Mouse (Mus musculus) layer of hippocampus, adult 8-10 months (tissue): ENCODE results near the gene Dpp4. TPM values are rescaled to one million over a fixed set of nuclear protein-coding genes. Genes with fewer than 3 reads are reported as not detected.

ENCODE experiments used
- DNase-seq, 2 experiments: peaks; one replicate each; pipeline ENCODE4 v3.0.0; 2022; ENCODE audit warnings: low spot score in 2 of 2
- total RNA-seq, 4 experiments: library from RNA; stranded (reverse); gene quantifications; 2 replicates each; pipeline ENCODE4 v1.2.4; 2022

The Dpp4 gene
- total RNA-seq, 4 experiments from 2014 or later, result 1.0 to 2.3 (median 1.9) TPM

DNA sequence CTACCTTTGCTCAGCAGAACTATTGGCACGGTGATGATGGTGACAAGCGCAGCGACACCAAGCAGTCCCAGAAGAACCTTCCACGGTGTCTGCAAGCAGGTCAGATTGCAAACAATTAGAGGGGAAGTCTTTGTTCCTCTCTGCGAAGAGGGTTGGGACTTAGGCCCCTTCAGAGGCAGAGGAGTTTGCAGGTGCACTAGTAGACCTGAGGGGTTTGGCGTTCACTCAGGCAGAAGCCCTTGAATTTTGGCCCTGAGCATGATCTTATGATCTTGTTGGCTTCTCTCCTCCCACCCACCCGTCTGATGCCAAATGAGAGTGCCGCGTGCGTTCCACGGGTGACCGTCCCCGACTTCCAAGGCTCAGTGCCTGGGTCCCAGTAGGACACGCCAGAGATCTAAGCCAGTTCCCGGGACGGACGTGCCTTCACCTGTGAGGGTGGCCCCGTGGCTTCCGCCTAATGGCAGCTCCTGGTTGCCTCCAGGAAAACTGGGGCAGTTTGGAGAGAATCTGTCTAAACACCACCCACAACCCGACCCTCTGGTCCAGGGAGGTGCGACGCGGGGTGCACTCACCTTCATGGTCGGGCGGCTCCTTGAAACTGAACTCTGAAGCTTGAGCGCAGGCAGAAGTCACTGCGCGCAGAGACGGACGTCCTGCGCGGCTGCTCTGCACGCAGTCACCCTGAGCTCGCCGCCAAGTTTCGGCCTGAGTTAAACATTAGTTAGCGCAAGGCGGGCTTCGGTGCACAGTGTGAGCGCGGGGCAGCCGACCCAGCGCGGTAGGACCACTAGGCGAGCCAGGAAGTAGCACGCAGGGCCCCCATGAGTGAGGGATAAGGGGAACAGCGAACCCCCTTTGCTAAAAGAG is 585 bp downstream of the Dpp4 start:
- DNase-seq, result no peak

GRCm38 (mm10) chr2:62408701-62409201 is 3.3 kb downstream of the Dpp4 start:
- no peak for DNase-seq

- no peak for DNase-seq
These were observed 3.8 kb downstream of the Dpp4 start for GRCm38 (mm10) chr2:62408216-62408615.

DNA sequence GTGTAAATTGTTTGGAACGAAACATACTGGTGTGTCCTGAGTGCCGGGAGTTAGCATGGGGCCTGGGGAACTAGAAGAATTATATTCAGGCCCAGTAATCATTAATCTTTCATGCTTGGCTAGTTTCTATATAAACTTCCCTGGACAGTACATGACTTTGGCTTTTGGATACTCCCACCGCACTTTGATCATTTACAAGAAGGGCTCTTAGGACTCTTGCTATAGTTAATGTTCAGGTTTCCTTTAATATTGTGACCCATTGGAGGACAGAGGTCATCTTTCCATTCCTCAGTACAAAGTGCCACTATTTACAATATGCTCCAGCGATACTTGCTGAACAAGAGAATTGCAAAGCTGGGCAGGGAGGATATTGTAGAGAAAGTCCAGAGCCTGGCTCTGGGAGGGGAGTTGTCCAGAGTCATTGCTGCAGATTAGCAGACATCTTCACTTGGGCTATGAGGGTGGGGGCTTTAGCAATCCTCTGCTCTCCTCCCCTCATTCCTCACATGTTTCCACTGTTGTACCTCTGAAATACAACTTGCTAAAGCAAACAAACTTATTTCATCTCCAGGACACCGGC is 8.4 kb downstream of the Dpp4 start:
- no peak for DNase-seq

- DNase-seq, result no peak
These were observed 11.0 kb downstream of the Dpp4 start for GRCm38 (mm10) chr2:62401011-62401410.

- no peak for DNase-seq
These were observed 12.2 kb downstream of the Dpp4 start for GRCm38 (mm10) chr2:62399832-62400231.

- no peak for DNase-seq
These were observed 12.7 kb downstream of the Dpp4 start for GRCm38 (mm10) chr2:62399361-62399760.

DNA sequence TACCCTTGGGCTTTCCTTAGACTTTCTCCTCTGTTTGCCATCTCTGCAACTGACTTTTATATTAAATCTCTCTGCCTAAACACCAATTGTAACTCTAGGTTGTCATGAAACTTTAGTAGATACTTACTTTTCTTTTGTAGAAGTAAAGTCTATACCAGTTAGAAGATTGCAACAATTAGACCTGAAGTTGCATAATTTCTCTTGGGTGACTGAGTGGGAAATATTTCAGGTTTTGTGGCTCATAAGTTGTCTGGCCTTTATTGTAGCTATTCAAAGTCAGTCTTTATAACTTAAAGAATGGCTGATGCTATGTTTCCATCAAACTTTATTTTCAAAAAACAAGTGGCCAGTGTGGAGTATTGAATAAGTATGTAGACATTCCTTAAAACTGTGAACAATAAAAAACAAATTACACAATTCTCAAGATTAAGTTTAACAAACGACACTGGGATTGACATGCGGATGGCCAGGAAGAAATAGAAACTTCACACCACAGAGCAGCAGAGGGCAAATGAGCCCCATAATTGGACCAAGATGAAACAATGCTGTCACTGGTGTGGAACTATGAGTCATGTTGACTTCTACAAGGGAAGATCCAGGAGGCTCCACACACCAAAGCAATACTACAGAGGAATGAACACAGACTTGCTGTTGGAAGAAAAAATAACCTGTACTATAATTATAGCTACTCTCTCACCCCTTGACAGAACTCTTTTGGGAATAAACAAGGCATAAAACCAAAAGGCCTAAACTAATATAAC is 13.7 kb downstream of the Dpp4 start:
- no peak for DNase-seq

DNA sequence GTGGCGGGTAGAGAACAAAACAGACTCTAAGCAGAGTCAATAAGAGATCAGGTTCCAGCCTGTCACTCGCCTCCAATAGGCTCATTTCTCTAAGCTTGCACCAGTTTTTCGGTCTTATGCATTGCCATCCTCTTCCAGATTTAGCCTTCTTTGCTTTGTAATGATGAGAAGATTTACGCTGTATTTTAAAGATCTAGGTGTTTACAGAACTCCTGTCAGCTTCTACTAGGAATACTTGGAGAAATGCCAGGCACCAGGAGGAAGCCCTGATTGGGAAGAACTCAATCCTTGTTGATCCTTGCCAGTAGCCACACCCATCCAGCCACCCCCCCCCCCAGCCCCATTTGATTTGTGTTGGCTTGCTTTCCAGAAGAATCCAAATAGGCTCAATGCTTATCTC is 14.4 kb downstream of the Dpp4 start:
- DNase-seq, result no peak

DNA sequence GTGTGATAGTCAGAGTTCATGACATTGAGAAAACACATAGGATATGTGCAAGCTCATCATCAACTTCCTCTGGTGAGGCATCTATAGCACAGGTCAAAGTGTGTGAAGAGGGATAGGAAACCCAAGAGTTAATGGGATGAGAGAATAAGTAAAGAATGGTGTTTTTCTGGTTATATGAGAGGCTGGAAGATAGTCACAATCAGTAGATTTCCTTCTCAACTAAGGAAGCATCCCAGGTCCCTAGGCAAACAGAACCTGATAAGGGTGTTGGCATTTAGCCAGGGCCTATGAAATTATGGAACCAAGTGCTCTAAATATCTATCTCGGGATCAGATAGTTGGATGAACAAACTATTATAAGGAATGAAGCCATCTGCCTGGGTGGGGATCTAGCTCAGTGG is 15.2 kb downstream of the Dpp4 start:
- no peak for DNase-seq

DNA sequence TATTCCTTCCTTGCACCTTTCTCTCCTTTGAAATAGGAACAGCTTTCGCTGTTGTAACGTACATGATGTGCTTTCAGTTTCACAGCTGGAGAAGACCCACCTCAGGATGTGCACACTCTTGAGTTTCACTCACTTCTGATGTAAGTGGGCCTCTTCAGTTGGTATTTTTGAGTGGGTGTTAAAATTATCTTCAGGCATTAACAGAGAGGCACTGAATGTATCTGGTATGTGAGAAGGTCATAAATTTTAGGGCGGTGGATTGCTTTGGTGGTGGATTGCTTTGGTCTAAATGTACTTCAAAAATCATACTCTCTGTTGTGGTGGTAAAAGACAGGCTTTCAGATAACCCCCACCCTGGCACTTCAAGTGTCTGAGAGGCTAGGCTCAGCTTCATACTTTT is 17.2 kb downstream of the Dpp4 start:
- DNase-seq, result no peak

DNA sequence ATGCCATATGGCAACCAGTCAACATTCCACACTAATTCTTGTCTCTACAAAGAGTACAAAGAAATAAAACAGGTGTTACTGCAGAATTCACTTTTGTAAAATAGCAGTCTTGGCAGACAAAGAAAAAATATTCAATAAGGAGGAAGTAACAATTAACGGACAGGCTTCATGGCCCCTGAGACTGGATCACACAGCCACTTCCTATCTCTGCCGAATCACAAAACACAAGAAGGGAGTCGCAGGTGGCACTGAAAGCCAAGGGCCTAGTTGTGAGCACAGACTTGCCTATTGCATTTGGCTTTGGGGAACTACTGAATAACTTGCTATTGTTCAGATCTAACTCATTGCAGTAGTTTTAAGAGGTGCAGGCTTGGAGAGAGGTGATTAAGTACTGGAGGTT is 19.9 kb downstream of the Dpp4 start:
- no peak for DNase-seq

- no peak for DNase-seq
These were observed 21.0 kb downstream of the Dpp4 start for GRCm38 (mm10) chr2:62390961-62391461.

DNA sequence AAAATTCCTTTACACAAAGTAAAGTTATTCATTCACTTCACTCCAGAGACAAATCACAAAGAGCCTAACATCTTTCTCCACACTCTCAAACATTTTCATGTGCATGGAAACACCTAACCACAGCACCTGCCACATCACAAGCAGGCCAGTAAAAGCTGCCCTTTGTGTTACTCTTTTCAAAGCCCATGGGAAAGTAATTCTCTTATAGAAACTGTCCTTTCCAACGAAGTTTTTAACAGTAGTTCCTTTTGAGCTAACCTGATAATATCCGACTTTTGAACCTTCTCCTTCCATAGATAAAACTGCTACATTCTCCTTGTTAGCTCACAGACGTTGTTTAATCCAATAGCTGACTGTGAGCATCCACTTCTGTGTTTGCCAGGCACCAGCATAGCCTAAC is 21.7 kb downstream of the Dpp4 start:
- no peak for DNase-seq

GRCm38 (mm10) chr2:62388841-62389240 is 23.2 kb downstream of the Dpp4 start:
- DNase-seq, result no peak

- no peak for DNase-seq
These were observed 28.8 kb downstream of the Dpp4 start for GRCm38 (mm10) chr2:62383196-62383595.

- DNase-seq, result no peak
These were observed 29.6 kb downstream of the Dpp4 start for GRCm38 (mm10) chr2:62382440-62382839.

- DNase-seq, result no peak
These were observed 30.3 kb downstream of the Dpp4 start for GRCm38 (mm10) chr2:62381756-62382155.

GRCm38 (mm10) chr2:62373692-62374091 is 38.3 kb downstream of the Dpp4 start:
- DNase-seq, result no peak

DNA sequence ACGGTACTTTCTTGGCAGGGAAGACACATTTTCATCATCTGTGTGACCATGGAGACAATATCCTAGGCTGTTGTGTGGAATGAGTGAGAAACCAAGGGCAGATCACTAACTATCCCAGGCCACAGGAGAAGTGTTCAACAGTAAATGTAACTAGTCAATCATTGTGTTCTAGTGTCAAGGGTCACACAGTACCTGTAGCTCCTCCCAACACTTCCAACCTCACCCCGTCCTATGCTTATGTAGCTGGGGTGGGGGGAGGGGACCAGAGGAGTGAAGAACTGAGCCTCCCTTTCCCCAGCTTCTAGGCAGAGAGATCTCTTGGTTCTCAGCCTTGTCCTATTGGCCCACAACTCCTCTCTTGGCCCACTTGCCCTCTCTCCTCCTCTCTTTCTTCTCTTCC is 42.0 kb downstream of the Dpp4 start:
- no peak for DNase-seq

DNA sequence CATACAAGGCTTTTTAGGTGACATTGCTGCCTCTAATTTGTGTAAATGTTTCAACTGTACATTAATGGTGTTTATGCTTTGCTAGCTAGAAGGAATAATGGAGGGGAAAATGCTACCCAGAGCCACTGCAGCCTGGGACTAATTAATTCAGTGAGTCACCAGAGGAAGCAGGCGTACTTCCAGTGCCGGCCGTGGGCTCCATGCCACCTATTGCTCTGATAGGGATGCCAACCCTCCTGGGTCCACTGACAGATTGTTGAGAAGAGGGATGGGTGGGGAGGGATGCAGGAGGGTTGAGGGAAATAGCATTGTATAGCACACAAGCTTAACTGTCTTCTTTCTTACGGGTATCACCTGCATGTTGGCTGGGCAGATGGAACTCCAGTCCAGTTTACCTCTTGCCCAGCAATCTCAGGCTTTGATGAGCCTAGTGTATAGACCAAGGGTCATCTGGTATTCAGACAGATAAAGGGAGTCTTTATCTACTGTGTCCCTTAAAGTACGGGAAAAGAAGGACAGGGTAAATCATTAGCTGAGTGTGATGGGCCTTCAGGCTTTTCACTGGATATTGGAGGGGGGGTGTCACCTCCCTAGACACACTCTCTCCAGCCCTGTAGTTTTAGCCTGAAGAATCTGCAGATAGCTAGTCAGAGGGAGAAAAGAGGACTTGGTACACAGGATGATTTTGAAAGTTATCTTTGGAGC is 43.5 kb downstream of the Dpp4 start:
- no peak for DNase-seq
